Mouse (Mus musculus) forebrain, embryonic 13.5 days (tissue): Measurements from ENCODE around the gene Psg16. TPM values are rescaled to one million over a fixed set of nuclear protein-coding genes. Genes with fewer than 3 reads are reported as not detected.
"Not testable (repeated sequence)": the region's sequence is repeated elsewhere in the genome, so short reads cannot be mapped to it uniquely, and the experiment has no call there.

Source experiments
- ATAC-seq: fragments of 200-750 bp; cut with Nextera tagmentation; 2 replicates; pipeline ENCODE4 v1.8.0; 2017
- H3K27ac ChIP-seq: fragments of 300-500 bp; sonication (generic); 2 replicates; pipeline ENCODE4 v1.5.1; 2015; ENCODE audit warnings: inconsistent platforms, mild to moderate bottlenecking, moderate library complexity
- H3K27me3 ChIP-seq: fragments of 300-500 bp; sonication (generic); 2 replicates; pipeline ENCODE4 v1.6.1; 2015; ENCODE audit warnings: mild to moderate bottlenecking, inconsistent platforms
- H3K36me3 ChIP-seq: fragments of 300-500 bp; sonication (generic); 2 replicates; pipeline ENCODE4 v1.6.1; 2015; ENCODE audit warnings: mild to moderate bottlenecking, inconsistent platforms; ENCODE audit not compliant: poor library complexity, severe bottlenecking
- H3K4me1 ChIP-seq: fragments of 300-500 bp; sonication (generic); 2 replicates; pipeline ENCODE4 v1.6.1; 2015; ENCODE audit warnings: inconsistent platforms
- H3K4me2 ChIP-seq: fragments of 300-500 bp; sonication (generic); 2 replicates; pipeline ENCODE4 v1.6.1; 2015; ENCODE audit warnings: inconsistent platforms, mild to moderate bottlenecking, moderate library complexity
- H3K4me3 ChIP-seq: fragments of 300-500 bp; sonication (generic); 2 replicates; pipeline ENCODE4 v1.5.1; 2015; ENCODE audit warnings: mild to moderate bottlenecking, inconsistent platforms
- H3K9ac ChIP-seq: fragments of 300-500 bp; sonication (generic); 2 replicates; pipeline ENCODE4 v1.6.1; 2015; ENCODE audit warnings: mild to moderate bottlenecking, inconsistent platforms
- H3K9me3 ChIP-seq: fragments of 300-500 bp; sonication (generic); replicated peaks from 2 replicates; pipeline ENCODE4 v1.6.1; 2016; ENCODE audit warnings: inconsistent platforms
- WGBS: fragments of 180-500 bp; shearing (Covaris S2); methylation state at CpG from one replicate; pipeline ENCODE4 v1.1.7; 2015; 5-methylcytosine and 5-hydroxymethylcytosine counted together
- polyA plus RNA-seq: library from polyadenylated mRNA; unstranded; fragments of >200 nt; fragmentation: Nextera tagmentation; extraction: Ambion mirVana; gene quantifications from 2 replicates; pipeline ENCODE4 v1.2.1, GENCODE M21; 2015

Psg16 gene
- polyA plus RNA-seq, 1 experiment from 2014 or later: 0.53 TPM

- peak; percentile 6; the same call in 1 of the 2 replicates for ATAC-seq
- Histone ChIP-seq H3K36me3 (no peaks in the 10 kb centered on the region), H3K27me3 (0 out of 2 replicates have a peak, but pooled peaks cover 6% of the 10 kb centered on the region), H3K4me3 (no peak overlapping the region), H3K27ac (no peak overlapping the region), H3K9ac (no peak overlapping the region), H3K4me2 (no peak overlapping the region), H3K9me3 (0 out of 2 replicates have a peak, but pooled peaks cover 3% of the 10 kb centered on the region), H3K4me1 (no peaks in the 10 kb centered on the region)
- 58% methylated on average over 5 of the region's 5 CpGs for WGBS
These were observed 332 bp upstream of the Psg16 start for GRCm38 (mm10) chr7:17073513-17073903.

- no peak for ATAC-seq
- Histone ChIP-seq H3K4me1 (no peaks in the 10 kb centered on the region), H3K9ac (no peak overlapping the region), H3K4me3 (no peak overlapping the region), H3K36me3 (no peaks in the 10 kb centered on the region), H3K27me3 (no peaks in the 10 kb centered on the region), H3K9me3 (0 out of 2 replicates have a peak, but pooled peaks cover 3% of the 10 kb centered on the region), H3K4me2 (no peak overlapping the region), H3K27ac (no peak overlapping the region)
- 95% methylated on average over 1 of the region's 1 CpGs for WGBS
These were observed 2.7 kb downstream of the Psg16 start for GRCm38 (mm10) chr7:17076542-17076941.

GRCm38 (mm10) chr7:17078076-17078654, 4.3 kb downstream of the Psg16 start:
- H3K27ac ChIP-seq: no peak overlapping the region
- no peaks in the 10 kb centered on the region for H3K36me3 ChIP-seq
- H3K4me1 ChIP-seq: no peaks in the 10 kb centered on the region
- no peaks in the 10 kb centered on the region for H3K27me3 ChIP-seq
- WGBS: 80% methylated on average over 7 of the region's 7 CpGs
- H3K4me2 ChIP-seq: no peak overlapping the region
- H3K9me3 ChIP-seq: 0 out of 2 replicates have a peak, but pooled peaks cover 3% of the 10 kb centered on the region
- no peak for ATAC-seq
- no peak overlapping the region for H3K4me3 ChIP-seq
- H3K9ac ChIP-seq: no peak overlapping the region

- H3K4me1 ChIP-seq: no peaks in the 10 kb centered on the region
- no peak overlapping the region for H3K9ac ChIP-seq
- H3K4me2 ChIP-seq: no peak overlapping the region
- H3K27ac ChIP-seq: no peak overlapping the region
- H3K4me3 ChIP-seq: no peak overlapping the region
- no peak for ATAC-seq
- no peaks in the 10 kb centered on the region for H3K36me3 ChIP-seq
- WGBS: 89% methylated on average over 4 of the region's 4 CpGs
- no peaks in the 10 kb centered on the region for H3K9me3 ChIP-seq
- no peaks in the 10 kb centered on the region for H3K27me3 ChIP-seq
These were observed 8.9 kb downstream of the Psg16 start for GRCm38 (mm10) chr7:17082766-17083165.

- no peak overlapping the region for H3K4me3 ChIP-seq
- H3K27me3 ChIP-seq: no peaks in the 10 kb centered on the region
- H3K4me1 ChIP-seq: no peaks in the 10 kb centered on the region
- H3K4me2 ChIP-seq: no peak overlapping the region
- H3K9ac ChIP-seq: no peak overlapping the region
- no peaks in the 10 kb centered on the region for H3K9me3 ChIP-seq
- no peaks in the 10 kb centered on the region for H3K36me3 ChIP-seq
- ATAC-seq: no peak
- 85% methylated on average over 3 of the region's 3 CpGs for WGBS
- no peak overlapping the region for H3K27ac ChIP-seq
These were observed 13.9 kb downstream of the Psg16 start for GRCm38 (mm10) chr7:17087731-17088130.

- Histone ChIP-seq H3K9me3 (no peaks in the 10 kb centered on the region), H3K4me3 (no peak overlapping the region), H3K9ac (no peak overlapping the region), H3K27me3 (no peaks in the 10 kb centered on the region), H3K36me3 (no peaks in the 10 kb centered on the region), H3K4me2 (no peak overlapping the region), H3K27ac (no peak overlapping the region), H3K4me1 (no peaks in the 10 kb centered on the region)
- ATAC-seq: no peak
- 66% methylated on average over 3 of the region's 3 CpGs for WGBS
These were observed 16.3 kb downstream of the Psg16 start for GRCm38 (mm10) chr7:17090058-17090585.

GRCm38 (mm10) chr7:17091280-17091679, 17.4 kb downstream of the Psg16 start:
- no peak for ATAC-seq
- WGBS: 13% methylated on average over 1 of the region's 1 CpGs

GRCm38 (mm10) chr7:17101631-17102030, 27.8 kb downstream of the Psg16 start:
- not testable (repeated sequence) for ATAC-seq, H3K27ac ChIP-seq, H3K36me3 ChIP-seq, H3K9me3 ChIP-seq, H3K27me3 ChIP-seq, H3K4me2 ChIP-seq, H3K4me3 ChIP-seq, H3K4me1 ChIP-seq, H3K9ac ChIP-seq
- WGBS: 90% methylated on average over 13 of the region's 13 CpGs

More at GRCm38 (mm10) chr7:17091280-17091679, 17.4 kb downstream of the Psg16 start:
- no peak overlapping the region for H3K4me3 ChIP-seq
- no peaks in the 10 kb centered on the region for H3K9me3 ChIP-seq
- H3K9ac ChIP-seq: no peak overlapping the region
- no peaks in the 10 kb centered on the region for H3K4me1 ChIP-seq
- no peak overlapping the region for H3K4me2 ChIP-seq
- no peak overlapping the region for H3K27ac ChIP-seq
- no peaks in the 10 kb centered on the region for H3K27me3 ChIP-seq
- H3K36me3 ChIP-seq: no peaks in the 10 kb centered on the region

GRCm38 (mm10) chr7:17135307-17135706, 61.5 kb downstream of the Psg16 start:
- WGBS: 91% methylated on average over 1 of the region's 1 CpGs
- no peaks in the 10 kb centered on the region for H3K4me1 ChIP-seq
- H3K9me3 ChIP-seq: peaks cover 6% of the 10 kb centered on the region; the same call in 1 of the 2 replicates
- H3K36me3 ChIP-seq: no peaks in the 10 kb centered on the region
- ATAC-seq: no peak
- H3K27ac ChIP-seq: no peak overlapping the region
- H3K4me2 ChIP-seq: no peak overlapping the region
- H3K4me3 ChIP-seq: no peak overlapping the region
- H3K27me3 ChIP-seq: no peaks in the 10 kb centered on the region
- no peak overlapping the region for H3K9ac ChIP-seq

- ATAC-seq: no peak
- Histone ChIP-seq H3K4me3 (no peak within 1 kb of the TSS), H3K27ac (no peak within 1 kb of the TSS), H3K4me1 (no peaks in the 10 kb centered on the region), H3K36me3 (no peaks in the 10 kb centered on the region), H3K9me3 (peaks cover 34% of the 10 kb centered on the region), H3K27me3 (no peaks in the 10 kb centered on the region), H3K4me2 (no peak within 1 kb of the TSS), H3K9ac (no peak within 1 kb of the TSS)
- WGBS: 84% methylated on average over 2 of the region's 2 CpGs
These were observed 76.1 kb downstream of the Psg16 start, which contains the start of gene Ceacam3 for GRCm38 (mm10) chr7:17149931-17150330. Ceacam3 (plus strand) TSS chr7:17150282.

- Histone ChIP-seq H3K4me1 (no peaks in the 10 kb centered on the region), H3K9ac (no peak overlapping the region), H3K4me3 (no peak overlapping the region), H3K4me2 (no peak overlapping the region), H3K27me3 (no peaks in the 10 kb centered on the region), H3K9me3 (peaks cover 29% of the 10 kb centered on the region), H3K27ac (no peak overlapping the region), H3K36me3 (no peaks in the 10 kb centered on the region)
- ATAC-seq: no peak
- 42% methylated on average over 2 of the region's 2 CpGs for WGBS
These were observed 81.8 kb downstream of the Psg16 start for GRCm38 (mm10) chr7:17155634-17156033.

- Histone ChIP-seq H3K4me3 (no peak overlapping the region), H3K36me3 (no peaks in the 10 kb centered on the region), H3K9ac (no peak overlapping the region), H3K27ac (no peak overlapping the region), H3K4me2 (no peak overlapping the region), H3K4me1 (no peaks in the 10 kb centered on the region), H3K27me3 (no peaks in the 10 kb centered on the region), H3K9me3 (peaks cover 32% of the 10 kb centered on the region)
- WGBS: 81% methylated on average over 3 of the region's 3 CpGs
- ATAC-seq: no peak
These were observed 83.2 kb downstream of the Psg16 start for GRCm38 (mm10) chr7:17156885-17157677.
